Mouse (Mus musculus) testis, adult 2 months (tissue): Measurements from ENCODE around the gene Pfn3.

Source experiments
- CTCF ChIP-seq: fragments of 200-500 bp; IDR thresholded peaks from 2 replicates; pipeline ENCODE4 v1.5.1; 2012; ENCODE audit warnings: low read depth, mild to moderate bottlenecking, inconsistent platforms, low read length, moderate library complexity; ENCODE audit not compliant: control insufficient read depth, insufficient read depth, insufficient replicate concordance
- POLR2A ChIP-seq: fragments of 200-500 bp; IDR thresholded peaks from 2 replicates; pipeline ENCODE4 v1.6.1; 2012; ENCODE audit warnings: low read depth, mild to moderate bottlenecking, inconsistent platforms, low read length, moderate library complexity; ENCODE audit not compliant: control insufficient read depth

- no peak for TF ChIP-seq POLR2A
- TF ChIP-seq CTCF = no peak
Measured at GRCm38 (mm10) chr13:55462965-55463364, 47.9 kb upstream of the Pfn3 start.
